Mouse (Mus musculus) frontal cortex, adult 2 months (tissue): ENCODE measurements around the gene Vmn2r71. TPM values are rescaled to one million over a fixed set of nuclear protein-coding genes. Genes with fewer than 3 reads are reported as not detected.

Source experiments
- DNase-seq, 2 experiments: peaks; one replicate each; pipeline ENCODE4 v3.0.0; 2022; ENCODE audit warnings: low spot score in 1 of 2; ENCODE audit errors: extremely low spot score in 1 of 2
- polyA plus RNA-seq: library from polyadenylated mRNA; depleted of rRNA; stranded (reverse); fragments of >200 nt; gene quantifications from 2 replicates; pipeline ENCODE4 v1.2.3, GENCODE M21; 2012; rRNA removed

The Vmn2r71 gene
- polyA plus RNA-seq: not detected in 2 replicates

- no peak for DNase-seq
Observed at GRCm38 (mm10) chr7:85562787-85563186, at the start of gene Vmn2r71. Gene Vmn2r71, plus strand, starts transcription at chr7:85563087.

GRCm38 (mm10) chr7:85542108-85542507 lies 20.8 kb upstream of the Vmn2r71 start:
- DNase-seq: no peak

- DNase-seq: no peak
Observed at GRCm38 (mm10) chr7:85543118-85543517, 19.8 kb upstream of the Vmn2r71 start.

- DNase-seq: no peak
Observed at GRCm38 (mm10) chr7:85569092-85569491, 6.2 kb downstream of the Vmn2r71 start, which contains the start of gene Vmn2r70. Gene Vmn2r70, minus strand, starts transcription at chr7:85569192.

Other genes starting within 250 kb of the Vmn2r71 start
- gene Vmn2r69, start 147.2 kb upstream of the Vmn2r71 start, polyA plus RNA-seq: not detected in 2 replicates
- gene Vmn2r70, start 6.1 kb downstream of the Vmn2r71 start, polyA plus RNA-seq: not detected in 2 replicates
- not detected in 2 replicates for gene Vmn2r72, start 192.0 kb downstream of the Vmn2r71 start, polyA plus RNA-seq